Mouse (Mus musculus) CH12.LX (cell line): Measurements from ENCODE around the gene Ddx51. TPM values are rescaled to one million over a fixed set of nuclear protein-coding genes. Genes with fewer than 3 reads are reported as not detected.

Experiments used
- DNase-seq: peaks from one replicate; pipeline ENCODE4 v3.0.0-alpha.2; 2013; ENCODE audit errors: extremely low read depth
- H3K27ac ChIP-seq: 2 replicates; pipeline ENCODE4 v1.5.1; 2012; ENCODE audit warnings: low read depth, mild to moderate bottlenecking, control low read depth, moderate library complexity; ENCODE audit not compliant: insufficient read depth
- H3K27me3 ChIP-seq: replicated peaks from 2 replicates; pipeline ENCODE3; 2012; ENCODE audit warnings: inconsistent platforms
- H3K36me3 ChIP-seq, 2 experiments: replicated peaks in 1 of 2; 2 replicates each; pipeline versions ENCODE3 to v1.6.1; 2012; ENCODE audit warnings: inconsistent platforms in 1 of 2, low read length in 1 of 2, mild to moderate bottlenecking in 1 of 2, mixed read lengths in 1 of 2, moderate library complexity in 1 of 2; ENCODE audit not compliant: control insufficient read depth in 1 of 2, insufficient read depth in 1 of 2
- H3K4me1 ChIP-seq, 2 experiments: 2 replicates each; pipeline ENCODE4 v1.6.1; 2012; ENCODE audit warnings: inconsistent platforms in 1 of 2, moderate library complexity in 1 of 2; ENCODE audit not compliant: insufficient read depth in 2 of 2, control insufficient read depth in 1 of 2
- H3K4me2 ChIP-seq: 2 replicates; pipeline ENCODE4 v1.6.1; 2012; ENCODE audit warnings: low read depth, mild to moderate bottlenecking, control low read depth; ENCODE audit not compliant: poor library complexity, insufficient read depth, severe bottlenecking
- H3K4me3 ChIP-seq, 3 experiments: fragments of 150-350 bp in 1 of 3; sonication (generic) in 1 of 3; replicated peaks in 1 of 3; 2 replicates each; pipeline versions ENCODE3 to v1.5.1; 2011 to 2012; ENCODE audit warnings: low read depth in 2 of 3, low read length in 2 of 3, mild to moderate bottlenecking in 2 of 3, moderate library complexity in 2 of 3, control low read depth in 1 of 3, improper control_type of control experiment in 1 of 3, inconsistent platforms in 1 of 3, mixed read lengths in 1 of 3; ENCODE audit not compliant: poor library complexity in 1 of 3
- H3K79me2 ChIP-seq: replicated peaks from 2 replicates; pipeline ENCODE4 v1.6.1; 2012; ENCODE audit warnings: mild to moderate bottlenecking, moderate library complexity; ENCODE audit not compliant: control insufficient read depth, poor library complexity, insufficient read depth, severe bottlenecking; ENCODE audit errors: extremely low read depth
- H3K9ac ChIP-seq: 2 replicates; pipeline ENCODE4 v1.6.1; 2012; ENCODE audit warnings: low read depth, mild to moderate bottlenecking, control low read depth, moderate library complexity; ENCODE audit not compliant: insufficient read depth
- H3K9me3 ChIP-seq: replicated peaks from 2 replicates; pipeline ENCODE3; 2012; ENCODE audit warnings: low read length, inconsistent platforms, mixed read lengths
- CHD2 ChIP-seq: IDR thresholded peaks from 2 replicates; pipeline ENCODE4 v1.6.1; 2011; ENCODE audit warnings: low read length, improper control_type of control experiment
- EP300 ChIP-seq: IDR thresholded peaks from 2 replicates; pipeline ENCODE4 v1.6.1; 2011; ENCODE audit warnings: low read length, improper control_type of control experiment
- ETS1 ChIP-seq: conservative IDR thresholded peaks from 2 replicates; pipeline ENCODE4 v1.6.1; 2012; ENCODE audit warnings: low read depth, mild to moderate bottlenecking, inconsistent platforms, low read length, improper control_type of control experiment, moderate library complexity
- JUN ChIP-seq: IDR thresholded peaks from 2 replicates; pipeline ENCODE4 v1.6.1; 2011; ENCODE audit warnings: low read depth, mild to moderate bottlenecking, low read length, improper control_type of control experiment, moderate library complexity; ENCODE audit not compliant: insufficient read depth
- KAT2A ChIP-seq: IDR thresholded peaks from 2 replicates; pipeline ENCODE4 v1.6.1; 2012; ENCODE audit warnings: low read length, improper control_type of control experiment, inconsistent platforms; ENCODE audit not compliant: insufficient replicate concordance
- MAX ChIP-seq: IDR thresholded peaks from 2 replicates; pipeline ENCODE4 v1.6.1; 2011; ENCODE audit warnings: low read length, improper control_type of control experiment
- MAZ ChIP-seq: IDR thresholded peaks from 2 replicates; pipeline ENCODE4 v1.6.1; 2012; ENCODE audit warnings: low read depth, mild to moderate bottlenecking, inconsistent platforms, low read length, improper control_type of control experiment, moderate library complexity
- MEF2A ChIP-seq: IDR thresholded peaks from 2 replicates; pipeline ENCODE4 v1.6.1; 2014; ENCODE audit warnings: low read depth, mild to moderate bottlenecking, inconsistent platforms, low read length, improper control_type of control experiment, borderline replicate concordance
- MXI1 ChIP-seq: IDR thresholded peaks from 2 replicates; pipeline ENCODE4 v1.6.1; 2011; ENCODE audit warnings: mild to moderate bottlenecking, low read depth, low read length, improper control_type of control experiment
- MYC ChIP-seq: IDR thresholded peaks from 2 replicates; pipeline ENCODE4 v1.6.1; 2011; ENCODE audit warnings: low read depth, mild to moderate bottlenecking, improper control_type of control experiment, low read length
- NELFE ChIP-seq: IDR thresholded peaks from 2 replicates; pipeline ENCODE4 v1.6.1; 2011; ENCODE audit warnings: low read depth, low read length, improper control_type of control experiment
- PAX5 ChIP-seq: IDR thresholded peaks from 2 replicates; pipeline ENCODE4 v1.6.1; 2012; ENCODE audit warnings: low read length, inconsistent platforms, mixed read lengths
- POLR2A ChIP-seq: IDR thresholded peaks from 2 replicates; pipeline ENCODE4 v1.6.1; 2011; ENCODE audit warnings: low read depth, mild to moderate bottlenecking, improper control_type of control experiment, low read length
- TBP ChIP-seq: conservative IDR thresholded peaks from 2 replicates; pipeline ENCODE4 v1.6.1; 2011; ENCODE audit warnings: low read depth, low read length, improper control_type of control experiment
- UBTF ChIP-seq: IDR thresholded peaks from 2 replicates; pipeline ENCODE4 v1.6.1; 2012; ENCODE audit warnings: low read depth, mild to moderate bottlenecking, inconsistent platforms, low read length, improper control_type of control experiment, moderate library complexity
- USF1 ChIP-seq: IDR thresholded peaks from 2 replicates; pipeline ENCODE4 v1.6.1; 2014; ENCODE audit warnings: low read depth, mild to moderate bottlenecking, inconsistent platforms, low read length, improper control_type of control experiment
- USF2 ChIP-seq: conservative IDR thresholded peaks from 2 replicates; pipeline ENCODE4 v1.6.1; 2011; ENCODE audit warnings: low read depth, low read length, improper control_type of control experiment
- ZC3H11A ChIP-seq: IDR thresholded peaks from 2 replicates; pipeline ENCODE4 v1.6.1; 2012; ENCODE audit warnings: low read depth, mild to moderate bottlenecking, inconsistent platforms, low read length, improper control_type of control experiment
- ZKSCAN1 ChIP-seq: IDR thresholded peaks from 2 replicates; pipeline ENCODE4 v1.6.1; 2012; ENCODE audit warnings: low read depth, inconsistent platforms, low read length, improper control_type of control experiment, borderline replicate concordance
- dilution Hi-C: fragments of 300-500 bp; cut with MboI; formaldehyde crosslinking; loops from 2 replicates; pipeline ENCODE4 v1.14.3; 2020; ENCODE audit warnings: low sequenced_read_pairs; ENCODE audit not compliant: extremely low pct_unique_long_range_greater_than_20kb, extremely low pct_ligation_motif_present
- in situ Hi-C: fragments of 300-500 bp; cut with MboI; formaldehyde crosslinking; loops from 3 replicates; pipeline ENCODE4 v1.14.3; 2019; ENCODE audit warnings: low sequenced_read_pairs, low pct_ligation_motif_present, low pct_unique_long_range_greater_than_20kb, mixed read lengths
- polyA plus RNA-seq: library from polyadenylated mRNA; unstranded; fragments of >175 nt; gene quantifications from 2 replicates; pipeline ENCODE4 v1.2.1, GENCODE M21; 2012; ENCODE audit warnings: low read depth; ENCODE audit not compliant: insufficient read length
- total RNA-seq, 2 experiments: library from RNA; depleted of rRNA; stranded (reverse); fragments of 300-350 nt in 1 of 2; fragments of >200 nt in 1 of 2; gene quantifications; 2 replicates each; pipeline ENCODE4 v1.2.3; 2012 to 2014

The Ddx51 gene
- total and polyA plus RNA-seq, 3 experiments: 11.8 to 38.6 (median 12.3) TPM

- DNase-seq: no peak
- no peak overlapping the region for H3K4me3 ChIP-seq
- no peak overlapping the region for H3K27ac ChIP-seq
- H3K9ac ChIP-seq: no peak overlapping the region
- H3K4me2 ChIP-seq: no peak overlapping the region
- H3K36me3 ChIP-seq: peaks cover 52 to 68% of the 10 kb centered on the region in 2 experiments
- in situ Hi-C loops: no loop called here
- H3K9me3 ChIP-seq: peaks cover 2% of the 10 kb centered on the region
- H3K79me2 ChIP-seq: no peaks in the 10 kb centered on the region
- H3K27me3 ChIP-seq: no peaks in the 10 kb centered on the region
- 0 out of 2 replicates have a peak, but pooled peaks have one; percentile 21 for TF ChIP-seq POLR2A
- no peak for TF ChIP-seq MXI1
- dilution Hi-C loops: no loop called here
- H3K4me1 ChIP-seq: peaks cover 0 to 23% of the 10 kb centered on the region in 2 experiments; a peak in 2 of 4 replicates
These were observed 6.9 kb upstream of the Ddx51 start for GRCm38 (mm10) chr5:110646377-110646776.

- H3K27ac ChIP-seq: no peak overlapping the region
- no peak for TF ChIP-seq USF1
- H3K27me3 ChIP-seq: no peaks in the 10 kb centered on the region
- H3K4me2 ChIP-seq: peak overlapping the region; percentile 80
- peaks cover 6 to 36% of the 10 kb centered on the region in 2 experiments; a peak in 2 of 4 replicates for H3K4me1 ChIP-seq
- dilution Hi-C loops (no loop called here), in situ Hi-C loops (no loop called here)
- H3K9ac ChIP-seq: peak overlapping the region; percentile 72
- DNase-seq: no peak
- peaks cover 68 to 80% of the 10 kb centered on the region in 2 experiments for H3K36me3 ChIP-seq
- H3K9me3 ChIP-seq: no peaks in the 10 kb centered on the region
- peaks cover 21% of the 10 kb centered on the region for H3K79me2 ChIP-seq
- peak overlapping the region; percentile 92 to 98 (median 93) for H3K4me3 ChIP-seq
These were observed 435 bp downstream of the Ddx51 start for GRCm38 (mm10) chr5:110653686-110654085.

DNA sequence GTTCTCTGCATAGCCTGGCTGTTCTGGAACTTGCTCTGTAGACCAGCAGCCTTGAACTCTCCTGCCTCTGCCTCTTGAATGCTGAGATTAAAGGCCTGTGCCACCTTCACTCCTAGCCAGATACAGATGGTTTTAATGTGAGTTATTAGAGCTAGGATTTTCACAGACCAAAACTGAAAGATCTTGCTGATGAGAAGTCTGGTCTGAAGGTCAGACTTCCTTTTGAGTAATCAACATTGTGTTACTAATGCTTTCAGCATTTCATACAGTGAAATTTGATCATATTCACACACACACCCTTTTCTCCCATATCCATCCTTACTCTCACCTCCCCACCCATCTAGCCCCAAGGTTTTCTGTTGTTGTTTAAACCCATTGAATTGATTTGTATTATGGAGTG lies 6.4 kb downstream of the Ddx51 start:
- Histone ChIP-seq H3K36me3 (peaks cover 65 to 96% of the 10 kb centered on the region in 2 experiments), H3K9me3 (no peaks in the 10 kb centered on the region), H3K9ac (no peak overlapping the region), H3K27ac (no peak overlapping the region), H3K4me3 (no peak overlapping the region), H3K27me3 (no peaks in the 10 kb centered on the region), H3K4me2 (no peak overlapping the region), H3K4me1 (peaks cover 3 to 5% of the 10 kb centered on the region in 2 experiments; a peak in 2 of 4 replicates), H3K79me2 (peaks cover 1% of the 10 kb centered on the region; the same call in 1 of the 2 replicates)
- dilution Hi-C loops: no loop called here
- in situ Hi-C loops: no loop called here
- TF ChIP-seq MAX (no peak), MAZ (no peak), USF2 (no peak), ZKSCAN1 (no peak), MYC (no peak), USF1 (no peak), ZC3H11A (no peak), UBTF (no peak), CHD2 (no peak), EP300 (no peak), MEF2A (no peak), TBP (no peak), KAT2A (no peak), MXI1 (no peak), PAX5 (no peak), JUN (no peak), NELFE (no peak), ETS1 (no peak)
- no peak for DNase-seq
